18 mouse cellular contexts compared by ENCODE assay signal in the genomic region with DNA sequence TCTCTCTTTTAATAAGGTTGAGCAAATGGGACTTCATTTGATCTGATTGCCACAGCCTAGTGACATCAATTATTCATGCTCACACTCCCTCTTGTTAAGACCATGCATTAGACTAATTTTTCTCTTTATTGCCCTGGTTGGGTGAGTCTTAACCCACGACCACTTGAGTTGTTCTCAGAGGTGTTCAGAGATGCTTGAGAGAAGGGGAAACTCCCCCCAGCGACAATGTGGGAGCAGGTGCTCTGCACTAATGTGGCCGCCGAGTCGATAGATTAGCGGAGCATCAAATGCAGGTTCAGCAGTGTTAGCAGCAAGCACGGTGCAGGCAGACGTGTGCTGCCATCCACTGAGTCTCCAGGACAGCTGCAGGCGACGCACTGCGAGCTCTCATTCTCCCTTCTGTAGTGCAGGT. TPM values are rescaled to one million over a fixed set of nuclear protein-coding genes. Genes with fewer than 3 reads are reported as not detected.
DNase-seq lines count a peak whose midpoint lies in the region; ATAC-seq and TF ChIP-seq lines count a peak whose summit lies in the region.
"Had no signal": no experiment of that assay in that cellular context is flagged by ENCODE, and none has a peak within 500 bp of the region (broad histone marks: within the 10 kb centered on the region; RNA-seq: fewer than 3 reads in every experiment).

No protein-coding gene starts in this region.

- H3K9me3 ChIP-seq in embryonic facial prominence, embryonic 11.5 days (replicated peaks; ENCODE audit: control insufficient read depth, low read length) = no peaks in the 10 kb centered on the region
- no peaks in the 10 kb centered on the region for H3K9me3 ChIP-seq in embryonic facial prominence, embryonic 10.5 days
- no peaks in the 10 kb centered on the region for H3K9me3 ChIP-seq in hindbrain, embryonic 14.5 days (ENCODE audit: control insufficient read depth, low read length)
- H3K9me3 ChIP-seq in neural tube, embryonic 12.5 days = no peaks in the 10 kb centered on the region
- H3K9me3 ChIP-seq: embryonic facial prominence, embryonic 12.5 days; heart, embryonic 13.5 days; limb, embryonic 15.5 days; stomach, embryonic 15.5 days had no signal

- no peak overlapping the region for H3K4me3 ChIP-seq in embryonic facial prominence, embryonic 11.5 days (ENCODE audit: low read depth, low read length)
- H3K4me3 ChIP-seq in embryonic facial prominence, embryonic 10.5 days = no peak overlapping the region
- H3K4me3 ChIP-seq in hindbrain, embryonic 14.5 days (replicated peaks; ENCODE audit: low read length) = no peak overlapping the region
- no peak overlapping the region for H3K4me3 ChIP-seq in neural tube, embryonic 12.5 days
- H3K4me3 ChIP-seq: embryonic facial prominence, embryonic 12.5 days; heart, embryonic 13.5 days; limb, embryonic 15.5 days; stomach, embryonic 15.5 days had no signal

- TF ChIP-seq CTCF in brain, embryonic 14.5 days (IDR thresholded peaks at IDR 0.05; ENCODE audit: borderline replicate concordance, extremely low read depth, insufficient read depth, insufficient read length) = no peak

- H3K4me2 ChIP-seq in embryonic facial prominence, embryonic 11.5 days (ENCODE audit: low read depth, low read length) = no peak overlapping the region
- H3K4me2 ChIP-seq in hindbrain, embryonic 14.5 days (replicated peaks) = 0 out of 2 replicates have a peak overlapping the region, but pooled peaks have one; percentile 11
- H3K4me2 ChIP-seq in neural tube, embryonic 12.5 days (replicated peaks) = 0 out of 2 replicates have a peak overlapping the region, but pooled peaks have one; percentile 7
- H3K4me2 ChIP-seq: embryonic facial prominence, embryonic 12.5 days; heart, embryonic 13.5 days; limb, embryonic 15.5 days; stomach, embryonic 15.5 days had no signal

- H3K27me3 ChIP-seq in embryonic facial prominence, embryonic 11.5 days (ENCODE audit: control insufficient read depth, insufficient read depth, low read length) = no peaks in the 10 kb centered on the region
- no peaks in the 10 kb centered on the region for H3K27me3 ChIP-seq in embryonic facial prominence, embryonic 10.5 days (replicated peaks; ENCODE audit: low read depth, poor library complexity, severe bottlenecking)
- no peaks in the 10 kb centered on the region for H3K27me3 ChIP-seq in hindbrain, embryonic 14.5 days (ENCODE audit: control insufficient read depth, insufficient read depth, low read length)
- H3K27me3 ChIP-seq in neural tube, embryonic 12.5 days (replicated peaks) = no peaks in the 10 kb centered on the region
- H3K27me3 ChIP-seq: embryonic facial prominence, embryonic 12.5 days; heart, embryonic 13.5 days; limb, embryonic 15.5 days; Patski; stomach, embryonic 15.5 days had no signal

- no peak for DNase-seq in embryonic facial prominence, embryonic 11.5 days (ENCODE audit: low spot score)
- no peak for DNase-seq in embryonic facial prominence, embryonic 10.5 days (ENCODE audit: low spot score)
- DNase-seq in brain, embryonic 14.5 days (ENCODE audit: low read depth) = peak; percentile 86
- peak; percentile 46 for DNase-seq in hindbrain, embryonic 14.5 days (ENCODE audit: low spot score)
- DNase-seq in frontal cortex, postnatal 10 days (ENCODE audit: low spot score in 2 of 2) = no peak
- no peak for DNase-seq in left cerebral cortex, adult 8-10 months (ENCODE audit: low spot score in 2 of 2)
- DNase-seq: adrenal gland, postnatal 25 days; B cell, adult 2 months; cerebellum, adult 2 months; lung, postnatal 10 days had no signal

- H3K9ac ChIP-seq in embryonic facial prominence, embryonic 11.5 days (replicated peaks; ENCODE audit: low read length) = no peak overlapping the region
- peak overlapping the region; percentile 22; the same call in 1 of the 2 replicates for H3K9ac ChIP-seq in hindbrain, embryonic 14.5 days
- H3K9ac ChIP-seq in neural tube, embryonic 12.5 days = no peak overlapping the region
- H3K9ac ChIP-seq: embryonic facial prominence, embryonic 12.5 days; limb, embryonic 15.5 days; stomach, embryonic 15.5 days had no signal

- no peak for TF ChIP-seq POLR2A in brain, embryonic 14.5 days (IDR thresholded peaks at IDR 0.05; ENCODE audit: borderline replicate concordance, extremely low read depth, insufficient read depth, insufficient read length, poor library complexity, severe bottlenecking)

- H3K36me3 ChIP-seq in embryonic facial prominence, embryonic 11.5 days (replicated peaks; ENCODE audit: control insufficient read depth, insufficient read depth, low read depth, low read length) = no peaks in the 10 kb centered on the region; the same call in 1 of the 2 replicates
- peaks cover 68% of the 10 kb centered on the region for H3K36me3 ChIP-seq in embryonic facial prominence, embryonic 10.5 days (replicated peaks)
- H3K36me3 ChIP-seq in hindbrain, embryonic 14.5 days (replicated peaks; ENCODE audit: control insufficient read depth, insufficient read depth) = peaks cover 23% of the 10 kb centered on the region
- H3K36me3 ChIP-seq in neural tube, embryonic 12.5 days = peaks cover 26% of the 10 kb centered on the region

- peak; percentile 72; the same call in 1 of the 2 replicates for ATAC-seq in embryonic facial prominence, embryonic 11.5 days (replicated peaks; ENCODE audit: insufficient number of reproducible peaks, low FRiP score, low TSS enrichment, low read depth)
- ATAC-seq in hindbrain, embryonic 14.5 days (ENCODE audit: low FRiP score) = peak; percentile 35; the same call in 1 of the 2 replicates
- ATAC-seq in neural tube, embryonic 12.5 days (ENCODE audit: low FRiP score, low read depth) = peak; percentile 66; the same call in 1 of the 2 replicates
- ATAC-seq in frontal cortex, adult (ENCODE audit: low TSS enrichment) = no peak
- ATAC-seq: intestine, embryonic 16.5 days had no signal

- no peaks in the 10 kb centered on the region for H3K4me1 ChIP-seq in embryonic facial prominence, embryonic 11.5 days (ENCODE audit: control insufficient read depth, insufficient read depth, low read length)
- peaks cover 44% of the 10 kb centered on the region for H3K4me1 ChIP-seq in embryonic facial prominence, embryonic 10.5 days
- H3K4me1 ChIP-seq in hindbrain, embryonic 14.5 days (replicated peaks; ENCODE audit: control insufficient read depth, insufficient read depth, low read length) = peaks cover 83% of the 10 kb centered on the region
- peaks cover 69% of the 10 kb centered on the region for H3K4me1 ChIP-seq in neural tube, embryonic 12.5 days

- whole genome bisulfite sequencing in embryonic facial prominence, embryonic 11.5 days = 83% methylated on average over 11 of the region's 11 CpGs
- WGBS in embryonic facial prominence, embryonic 10.5 days = 80% methylated on average over 11 of the region's 11 CpGs
- 23% methylated on average over 11 of the region's 11 CpGs for WGBS in hindbrain, embryonic 14.5 days
- 45% methylated on average over 11 of the region's 11 CpGs for WGBS in neural tube, embryonic 12.5 days

- H3K27ac ChIP-seq in embryonic facial prominence, embryonic 11.5 days (replicated peaks; ENCODE audit: low read depth, low read length) = no peak overlapping the region
- no peak overlapping the region for H3K27ac ChIP-seq in embryonic facial prominence, embryonic 10.5 days (replicated peaks)
- peak overlapping the region; percentile 74 for H3K27ac ChIP-seq in hindbrain, embryonic 14.5 days
- H3K27ac ChIP-seq in neural tube, embryonic 12.5 days = peak overlapping the region; percentile 59; the same call in 1 of the 2 replicates
- H3K27ac ChIP-seq: embryonic facial prominence, embryonic 12.5 days; heart, embryonic 13.5 days; limb, embryonic 15.5 days; stomach, embryonic 15.5 days had no signal

RNA-seq across cellular contexts. Expression of a gene that starts 52.3 kb away (rescaled TPM):
- polyA plus RNA-seq in embryonic facial prominence, embryonic 11.5 days (2014; fragmentation: Nextera tagmentation; extraction: Ambion mirVana) = 3.4 and 3.9 TPM in 2 replicates
- 0.20 and 1.6 TPM in 2 replicates for polyA plus RNA-seq in embryonic facial prominence, embryonic 10.5 days (2016; fragmentation: Nextera tagmentation; extraction: Ambion mirVana)
- polyA plus RNA-seq in brain, embryonic 14.5 days (2012; rRNA removed) = 2.6 and 3.0 TPM in 2 replicates
- polyA plus RNA-seq in hindbrain, embryonic 14.5 days (2014; fragmentation: Nextera tagmentation; extraction: Ambion mirVana) = 4.3 and 4.9 TPM in 2 replicates
- polyA plus RNA-seq in neural tube, embryonic 12.5 days (2016; fragmentation: Nextera tagmentation; extraction: Ambion mirVana) = 1.4 and 1.8 TPM in 2 replicates
- 10 to 100 TPM; 84.0 to 92.2 (median 89.0) TPM for total RNA-seq in left cerebral cortex, adult 8-10 months (2022)

Comparison
In these comparisons a context has a peak if more than half of its experiments do, and no peak if none do; other contexts are left out.
1. DNase-seq: peak in brain, embryonic 14.5 days (single experiment) and hindbrain, embryonic 14.5 days (single experiment); none in embryonic facial prominence, embryonic 11.5 days (single experiment), embryonic facial prominence, embryonic 10.5 days (single experiment), frontal cortex, postnatal 10 days (0 of 2) and left cerebral cortex, adult 8-10 months (0 of 2).
2. H3K27ac ChIP-seq: peak in hindbrain, embryonic 14.5 days (single experiment) and neural tube, embryonic 12.5 days (single experiment); none in embryonic facial prominence, embryonic 11.5 days (single experiment) and embryonic facial prominence, embryonic 10.5 days (single experiment).